Mouse (Mus musculus) midbrain, embryonic 10.5 days (tissue): ENCODE results near the gene 4932414N04Rik. TPM values are rescaled to one million over a fixed set of nuclear protein-coding genes. Genes with fewer than 3 reads are reported as not detected.

Experiments used
- DNase-seq: peaks from one replicate; pipeline ENCODE4 v3.0.0-alpha.2; 2017; ENCODE audit warnings: low spot score
- H3K27ac ChIP-seq: fragments of 300-500 bp; sonication (generic); replicated peaks from 2 replicates; pipeline ENCODE4 v1.5.1; 2016; ENCODE audit warnings: mild to moderate bottlenecking
- H3K27me3 ChIP-seq: fragments of 300-500 bp; sonication (generic); 2 replicates; pipeline ENCODE4 v1.6.1; 2016; ENCODE audit warnings: low read depth, mild to moderate bottlenecking; ENCODE audit not compliant: poor library complexity, severe bottlenecking
- H3K36me3 ChIP-seq: fragments of 300-500 bp; sonication (generic); 2 replicates; pipeline ENCODE4 v1.6.1; 2016; ENCODE audit warnings: mild to moderate bottlenecking, moderate library complexity
- H3K4me1 ChIP-seq: fragments of 300-500 bp; sonication (generic); 2 replicates; pipeline ENCODE4 v1.6.1; 2016
- H3K4me3 ChIP-seq: fragments of 300-500 bp; sonication (generic); 2 replicates; pipeline ENCODE4 v1.5.1; 2016; ENCODE audit warnings: mild to moderate bottlenecking, moderate library complexity
- H3K9me3 ChIP-seq: fragments of 300-500 bp; sonication (generic); replicated peaks from 2 replicates; pipeline ENCODE4 v1.6.1; 2016; ENCODE audit warnings: mild to moderate bottlenecking
- WGBS: fragments of 180-500 bp; shearing (Covaris S2); methylation state at CpG from one replicate; pipeline ENCODE4 v1.1.7; 2016; 5-methylcytosine and 5-hydroxymethylcytosine counted together
- polyA plus RNA-seq: library from polyadenylated mRNA; unstranded; fragments of >200 nt; fragmentation: Nextera tagmentation; extraction: Ambion mirVana; gene quantifications from 2 replicates; pipeline ENCODE4 v1.2.1, GENCODE M21; 2016

The 4932414N04Rik gene
- polyA plus RNA-seq, 1 experiment from 2014 or later: not detected

DNA sequence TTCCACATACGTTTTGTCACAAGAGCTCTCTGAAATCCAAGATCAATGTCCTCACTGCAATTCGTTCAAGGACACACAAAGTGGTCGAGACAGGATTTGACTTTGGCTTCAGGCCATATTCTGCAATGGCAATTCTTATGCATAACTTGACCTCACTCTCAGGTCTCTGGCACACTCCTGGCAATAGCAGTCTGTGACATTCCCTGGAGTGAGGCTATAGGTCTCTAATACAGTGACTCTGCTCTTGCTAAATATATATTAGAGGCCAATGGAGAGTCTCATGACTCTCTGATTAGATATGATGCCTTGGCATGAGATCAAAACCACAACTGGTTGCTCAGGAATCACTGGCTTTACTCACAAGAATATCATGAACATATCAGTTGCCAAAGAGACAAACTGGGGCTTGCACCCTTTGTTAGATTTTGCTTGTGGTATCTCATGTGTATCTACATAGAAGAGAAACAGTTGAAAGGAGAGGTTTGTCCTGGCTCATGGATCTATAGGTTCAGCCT, 130.9 kb downstream of the 4932414N04Rik start:
- no peaks in the 10 kb centered on the region for H3K9me3 ChIP-seq
- H3K27me3 ChIP-seq: no peaks in the 10 kb centered on the region
- 89% methylated on average over 3 of the region's 3 CpGs for whole genome bisulfite sequencing
- H3K4me1 ChIP-seq: no peaks in the 10 kb centered on the region
- no peak for DNase-seq
- H3K36me3 ChIP-seq: no peaks in the 10 kb centered on the region
- no peak overlapping the region for H3K4me3 ChIP-seq
- no peak overlapping the region for H3K27ac ChIP-seq

DNA sequence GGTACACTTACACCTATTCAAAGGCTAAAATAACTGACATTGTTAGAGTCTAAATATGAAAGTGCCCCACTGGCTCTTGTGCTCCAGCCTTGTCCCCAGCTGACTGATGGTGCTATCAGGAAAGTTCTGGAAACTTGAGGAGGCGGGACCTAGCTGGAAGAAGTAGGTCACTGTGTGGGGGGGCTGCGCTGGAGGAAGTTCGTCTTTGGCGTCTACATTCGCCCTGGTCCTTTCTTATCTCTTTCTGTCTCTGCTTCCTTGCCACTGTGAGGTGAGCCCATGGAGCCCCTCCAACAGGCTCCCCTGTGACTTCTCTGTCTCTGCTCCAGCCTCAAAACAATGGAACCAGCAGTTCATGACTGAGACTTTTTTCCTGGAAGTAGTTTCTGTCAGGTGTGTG, 136.0 kb downstream of the 4932414N04Rik start:
- WGBS: 85% methylated on average over 5 of the region's 5 CpGs
- peaks cover 8% of the 10 kb centered on the region; the same call in 1 of the 2 replicates for H3K4me1 ChIP-seq
- H3K36me3 ChIP-seq: no peaks in the 10 kb centered on the region
- H3K27ac ChIP-seq: no peak overlapping the region
- DNase-seq: no peak
- no peaks in the 10 kb centered on the region for H3K27me3 ChIP-seq
- no peak overlapping the region for H3K4me3 ChIP-seq
- H3K9me3 ChIP-seq: no peaks in the 10 kb centered on the region

DNA sequence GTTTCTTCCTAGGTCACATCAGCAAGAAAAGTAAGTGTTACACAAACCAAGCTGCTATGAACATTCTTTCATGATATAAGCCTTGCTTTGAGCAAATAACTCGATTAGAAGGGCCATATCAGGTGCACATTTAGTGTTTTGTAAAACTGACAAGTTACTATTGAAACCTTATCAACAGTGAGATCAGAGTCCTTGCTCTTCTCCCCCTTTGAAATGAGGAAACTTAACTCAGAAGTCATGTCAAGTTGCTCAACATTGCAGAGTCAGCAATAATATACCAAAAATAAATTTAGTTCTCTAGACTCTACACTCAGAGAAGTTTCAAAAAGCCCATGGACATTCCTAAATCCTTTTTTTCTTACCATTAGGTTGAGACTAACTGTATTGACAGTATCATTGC, 137.2 kb downstream of the 4932414N04Rik start:
- DNase-seq: no peak
- 63% methylated on average over 1 of the region's 1 CpGs for WGBS

DNA sequence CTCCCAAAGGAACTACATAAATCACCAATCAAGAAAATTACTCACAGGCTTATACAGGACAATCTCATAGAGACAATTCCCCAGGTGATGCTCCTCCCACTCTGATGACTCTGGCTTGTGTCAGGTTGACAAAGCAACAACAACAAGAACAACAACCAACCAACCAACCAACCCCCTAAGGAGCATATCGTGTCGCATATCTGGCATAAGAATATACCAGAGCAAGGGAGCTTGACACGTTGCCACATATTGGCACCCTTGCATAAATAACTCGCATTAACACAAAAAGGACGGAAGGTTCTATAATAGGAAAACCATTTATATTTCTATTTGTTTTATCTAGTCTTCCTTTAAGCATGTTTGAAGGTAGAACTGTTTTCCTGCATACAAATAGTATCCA, 137.9 kb downstream of the 4932414N04Rik start:
- H3K27ac ChIP-seq: no peak overlapping the region
- H3K4me3 ChIP-seq: no peak overlapping the region
- no peak for DNase-seq
- no peaks in the 10 kb centered on the region for H3K27me3 ChIP-seq
- WGBS: 94% methylated on average over 5 of the region's 5 CpGs
- no peaks in the 10 kb centered on the region for H3K36me3 ChIP-seq
- H3K9me3 ChIP-seq: no peaks in the 10 kb centered on the region
- H3K4me1 ChIP-seq: peaks cover 8% of the 10 kb centered on the region; the same call in 1 of the 2 replicates

More for the DNA sequence above, 137.2 kb downstream of the 4932414N04Rik start:
- Histone ChIP-seq H3K9me3 (no peaks in the 10 kb centered on the region), H3K4me1 (peaks cover 8% of the 10 kb centered on the region; the same call in 1 of the 2 replicates), H3K36me3 (no peaks in the 10 kb centered on the region), H3K27ac (no peak overlapping the region), H3K4me3 (no peak overlapping the region), H3K27me3 (no peaks in the 10 kb centered on the region)

DNA sequence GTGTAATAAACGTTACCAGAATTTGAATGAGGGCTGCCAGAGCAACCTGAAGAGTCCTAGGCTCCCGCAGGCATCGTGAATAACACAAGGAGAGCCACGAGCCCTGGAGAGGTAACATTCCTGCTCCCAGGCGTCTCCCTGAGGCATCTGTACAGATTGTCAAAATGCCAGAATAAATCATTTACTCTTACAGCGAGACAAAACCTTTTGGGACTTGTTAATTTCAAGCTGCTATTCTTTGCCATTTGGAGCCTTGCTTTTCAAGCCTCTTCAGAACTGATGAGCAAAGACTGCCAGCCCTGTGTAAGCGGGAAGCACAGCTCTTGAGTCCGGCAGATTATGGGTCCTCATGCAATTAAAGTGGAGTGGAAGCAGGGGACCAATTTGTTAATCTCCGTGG, 138.3 kb downstream of the 4932414N04Rik start:
- H3K4me1 ChIP-seq: peaks cover 8% of the 10 kb centered on the region; the same call in 1 of the 2 replicates
- no peak overlapping the region for H3K4me3 ChIP-seq
- no peak overlapping the region for H3K27ac ChIP-seq
- WGBS: 70% methylated on average over 9 of the region's 9 CpGs
- H3K27me3 ChIP-seq: no peaks in the 10 kb centered on the region
- no peaks in the 10 kb centered on the region for H3K36me3 ChIP-seq
- DNase-seq: no peak
- H3K9me3 ChIP-seq: no peaks in the 10 kb centered on the region

DNA sequence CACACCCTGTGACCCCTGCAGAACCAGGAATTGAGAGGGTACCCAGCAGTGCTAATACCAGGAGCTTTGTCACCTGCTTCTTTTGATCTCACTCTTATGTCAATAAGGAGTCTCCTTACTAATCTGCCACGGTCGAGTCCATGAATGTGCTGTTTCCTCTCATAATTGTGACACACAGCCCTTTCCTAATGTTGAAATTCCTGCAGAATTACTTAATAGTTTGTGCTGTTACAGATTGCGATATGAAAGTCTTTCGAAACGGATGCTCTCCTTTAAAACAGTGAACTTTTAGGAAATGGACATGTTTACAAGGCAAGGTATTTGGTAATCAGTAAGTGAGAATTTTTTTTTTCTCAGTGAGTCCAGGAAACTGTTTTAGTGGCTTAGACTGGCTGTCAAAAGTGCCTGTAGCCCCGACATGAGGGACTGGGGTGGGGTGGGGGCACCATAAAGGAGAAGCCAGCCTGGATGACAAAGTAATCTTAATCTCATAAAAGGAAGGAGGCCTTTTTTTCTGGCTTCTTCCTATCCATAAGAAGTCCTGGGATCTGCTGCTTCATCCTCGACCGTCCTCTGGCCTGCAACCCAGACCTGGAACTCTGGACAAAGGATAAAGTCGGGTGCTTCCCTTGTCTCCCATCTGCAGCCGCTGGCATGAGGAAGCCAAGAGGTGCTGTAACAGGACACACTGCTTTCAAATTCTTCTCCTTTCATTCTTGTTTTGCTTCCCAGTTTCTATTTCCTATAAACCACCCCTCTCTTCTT, 139.9 kb downstream of the 4932414N04Rik start:
- 76% methylated on average over 10 of the region's 10 CpGs for WGBS
- Histone ChIP-seq H3K4me1 (peaks cover 8% of the 10 kb centered on the region; the same call in 1 of the 2 replicates), H3K9me3 (no peaks in the 10 kb centered on the region), H3K4me3 (no peak overlapping the region), H3K27ac (no peak overlapping the region), H3K36me3 (no peaks in the 10 kb centered on the region), H3K27me3 (no peaks in the 10 kb centered on the region)
- no peak for DNase-seq

DNA sequence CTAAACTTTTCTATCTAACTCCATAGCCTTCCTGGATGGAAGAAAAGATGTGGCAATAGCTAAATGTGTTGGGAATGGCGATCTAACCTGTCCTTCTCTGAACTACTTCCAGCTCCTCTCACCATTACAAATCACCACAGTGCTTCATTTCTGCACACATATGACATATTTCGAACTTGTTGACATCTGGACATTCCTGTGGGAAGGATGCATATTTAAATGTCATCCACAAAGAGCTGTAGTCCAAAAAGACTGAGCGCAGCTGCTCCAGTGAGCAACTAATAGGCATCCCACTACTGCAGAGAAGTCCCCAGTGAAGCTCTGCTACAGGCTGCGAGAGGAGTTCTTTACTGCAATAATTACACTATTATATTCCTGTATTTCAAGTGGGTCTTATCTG, 140.8 kb downstream of the 4932414N04Rik start:
- no peaks in the 10 kb centered on the region for H3K9me3 ChIP-seq
- H3K4me3 ChIP-seq: no peak overlapping the region
- DNase-seq: no peak
- H3K27ac ChIP-seq: no peak overlapping the region
- no peaks in the 10 kb centered on the region for H3K27me3 ChIP-seq
- no peaks in the 10 kb centered on the region for H3K36me3 ChIP-seq
- peaks cover 8% of the 10 kb centered on the region; the same call in 1 of the 2 replicates for H3K4me1 ChIP-seq
- WGBS: 90% methylated on average over 4 of the region's 4 CpGs

Other genes starting within 250 kb of the 4932414N04Rik start
- 30.1 and 37.5 TPM in 2 replicates for gene Stk39, start 184.2 kb upstream of the 4932414N04Rik start, polyA plus RNA-seq
- gene 4933409G03Rik, start 74.1 kb upstream of the 4932414N04Rik start, polyA plus RNA-seq: not detected in 2 replicates
- gene Cers6, start 205.0 kb downstream of the 4932414N04Rik start, polyA plus RNA-seq: 18.7 and 21.5 TPM in 2 replicates